Mouse (Mus musculus) kidney, postnatal 14 days (tissue): Measurements from ENCODE around the gene Chrm4.

Source experiments
- DNase-seq: peaks from one replicate; pipeline ENCODE4 v3.0.0; 2022; ENCODE audit warnings: mixed read lengths

Chrm4 gene

DNA sequence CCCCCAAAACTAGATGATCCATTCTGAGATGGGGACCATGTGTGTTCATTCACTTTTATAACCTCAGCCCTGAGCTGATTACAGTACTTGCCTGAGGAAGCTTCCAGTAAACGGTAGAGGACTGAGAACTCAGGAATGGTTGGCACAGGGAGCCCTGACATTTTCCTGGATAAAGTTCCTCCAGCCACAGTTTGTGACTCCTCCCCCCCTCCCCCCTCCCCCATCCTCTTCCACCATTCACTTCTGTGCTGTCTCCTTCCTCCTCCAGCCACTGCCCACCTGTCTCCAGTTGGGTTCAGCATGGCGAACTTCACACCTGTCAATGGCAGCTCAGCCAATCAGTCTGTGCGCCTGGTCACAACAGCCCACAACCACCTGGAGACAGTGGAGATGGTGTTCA, at the start of gene Chrm4:
Gene Chrm4 (plus strand): TSS at position 301 of the 400 bp plus-strand sequence.
- no peak for DNase-seq

DNA sequence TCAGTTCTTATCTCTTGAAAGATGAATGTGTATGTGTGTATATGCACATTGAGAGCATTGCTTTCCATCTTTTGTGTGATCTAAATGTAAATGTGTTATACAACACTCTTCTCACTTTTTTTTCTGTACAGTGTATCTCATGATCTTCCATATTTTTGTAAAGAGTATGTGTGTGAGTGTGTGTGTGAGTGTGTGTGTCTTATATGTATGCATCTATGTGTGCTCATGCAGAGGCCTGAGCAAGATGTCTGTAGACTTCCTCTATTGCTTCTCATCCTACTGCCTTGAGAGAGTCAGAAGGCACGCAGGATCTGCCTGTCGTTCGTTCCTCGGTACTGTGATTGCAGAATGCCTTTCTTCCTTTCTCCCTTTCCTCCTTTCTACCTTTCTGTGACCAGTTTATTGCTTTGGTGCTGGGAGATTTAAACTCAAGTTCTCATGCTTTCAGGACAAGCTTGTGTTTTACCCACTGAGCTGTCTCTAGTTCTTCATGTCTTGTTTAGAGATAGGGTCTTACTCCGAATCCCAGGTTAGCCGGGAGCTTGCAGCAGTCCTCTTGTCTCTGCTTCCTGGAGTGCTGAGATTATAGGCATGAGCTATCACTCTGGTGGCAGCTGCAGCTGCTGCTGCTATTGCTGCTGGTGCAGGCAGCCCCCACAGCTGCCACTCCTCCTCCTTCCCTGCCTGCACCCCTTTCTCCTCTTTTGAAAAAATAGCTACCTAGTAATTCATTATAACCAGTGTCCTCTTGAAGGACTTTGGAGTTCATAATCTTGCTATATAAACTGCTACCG, 48.5 kb upstream of the Chrm4 start:
- DNase-seq: no peak

DNA sequence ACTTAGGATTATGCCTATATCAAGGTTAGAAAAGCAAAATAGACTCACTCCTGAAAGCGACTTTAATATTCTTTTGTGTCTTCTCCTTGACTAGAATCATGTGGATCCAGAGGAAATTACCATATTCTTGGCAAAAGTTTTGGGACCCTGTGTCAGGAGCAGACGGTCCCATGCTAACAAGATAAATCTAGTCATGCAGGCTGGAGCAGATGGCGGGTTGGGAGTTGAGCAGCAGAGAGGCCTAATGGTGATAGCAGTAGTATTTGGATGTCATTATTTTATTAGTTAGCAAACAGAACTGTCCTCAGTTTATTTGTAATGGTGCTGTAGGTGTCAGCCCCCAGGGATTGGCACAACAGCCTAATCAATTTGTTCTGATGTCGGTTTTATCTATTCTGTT, 43.1 kb upstream of the Chrm4 start:
- DNase-seq: no peak

DNA sequence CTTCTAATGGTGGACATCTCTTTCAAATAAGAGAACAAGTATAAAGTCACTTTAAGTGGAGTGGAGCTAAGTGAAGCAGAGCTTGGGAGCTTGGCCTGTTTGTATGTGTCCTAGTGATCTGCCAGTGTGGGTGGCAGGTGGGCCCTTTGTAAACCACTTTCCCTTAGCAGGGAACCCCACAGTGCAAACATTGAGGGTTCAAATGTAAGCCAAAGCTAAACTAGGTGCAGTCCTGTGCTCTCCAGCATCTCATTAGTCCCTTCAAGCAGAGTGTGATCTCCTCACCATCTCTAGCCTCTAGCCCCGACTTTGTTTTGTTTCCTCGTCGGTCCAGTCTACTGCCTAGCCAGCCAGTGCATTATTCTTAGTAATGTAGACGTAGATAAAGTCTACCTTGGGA, 42.4 kb upstream of the Chrm4 start:
- DNase-seq: no peak

DNA sequence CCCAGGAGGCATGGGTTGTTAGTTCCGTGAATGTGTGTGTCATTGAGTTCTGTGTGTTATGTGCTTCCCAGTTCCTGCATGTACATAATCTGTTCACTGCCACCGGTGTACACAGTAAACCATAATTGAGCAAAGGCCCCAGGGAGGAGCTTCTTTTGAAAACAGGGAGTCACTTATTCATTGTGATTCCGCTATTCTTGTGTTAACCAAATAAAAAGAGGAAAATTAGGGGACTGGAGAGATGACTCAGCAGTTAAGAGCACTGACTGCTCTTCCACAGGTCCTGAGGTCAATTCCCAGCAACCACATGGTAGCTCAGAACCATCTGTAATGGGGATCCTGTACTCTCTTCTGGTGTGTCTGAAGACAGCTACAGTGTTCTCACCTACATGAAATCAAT, 32.3 kb upstream of the Chrm4 start:
- DNase-seq: no peak

DNA sequence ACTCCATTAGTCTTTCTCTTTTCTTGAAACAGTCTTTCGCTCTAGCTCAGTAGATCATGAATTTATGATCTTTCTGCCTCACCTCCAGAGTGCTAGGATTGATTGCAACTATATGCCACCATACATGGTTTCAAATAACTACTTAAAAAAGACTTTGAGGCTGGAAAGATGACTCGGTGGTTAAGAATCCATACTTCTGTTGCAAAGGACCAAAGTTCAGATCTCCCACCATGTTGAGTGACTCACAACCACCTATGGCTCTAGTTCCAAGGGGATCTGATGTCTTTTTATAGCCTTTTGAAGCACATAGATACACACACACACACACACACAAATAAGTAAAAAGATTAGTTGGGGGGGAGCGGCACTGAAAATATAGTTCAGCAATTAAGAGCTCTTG, 31.6 kb upstream of the Chrm4 start:
- no peak for DNase-seq

DNA sequence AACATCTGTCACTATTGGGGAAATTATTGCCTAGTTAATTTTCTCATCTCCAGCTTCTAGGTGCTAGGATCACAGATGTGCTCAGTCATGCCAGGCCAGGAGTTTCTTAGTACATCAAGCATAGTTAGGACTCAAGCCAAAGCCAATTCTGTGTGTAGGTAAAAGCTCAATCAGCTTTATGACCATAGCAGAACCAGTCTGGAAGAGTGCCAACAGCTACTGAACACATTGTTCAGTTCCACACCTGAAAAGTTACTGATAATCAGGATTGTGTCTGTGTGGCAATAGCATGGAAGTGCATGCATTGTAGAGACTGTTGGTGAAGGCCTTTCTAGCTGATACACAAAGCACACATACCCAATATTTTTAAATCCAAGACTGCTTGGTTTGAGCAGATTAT, 29.1 kb upstream of the Chrm4 start:
- peak; percentile 13 for DNase-seq

DNA sequence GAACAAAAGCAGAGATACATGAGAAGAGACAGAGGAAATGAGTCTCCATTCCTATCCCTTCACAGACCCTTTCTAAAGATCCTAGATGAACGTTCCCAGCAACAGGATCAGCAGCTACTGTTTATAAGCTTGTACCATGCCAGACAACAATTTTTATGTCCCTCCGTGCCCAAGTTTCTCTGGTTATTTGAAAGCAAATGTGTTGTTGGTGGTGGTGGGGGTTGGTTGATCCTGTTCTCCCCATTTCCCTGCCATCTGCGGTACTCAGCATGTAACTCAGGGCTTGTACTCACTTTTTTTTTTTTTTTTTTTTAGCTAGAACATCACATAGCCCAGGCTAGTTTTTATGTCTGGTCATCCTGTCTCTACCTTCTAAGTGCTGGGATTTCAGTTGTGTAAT, 27.9 kb upstream of the Chrm4 start:
- no peak for DNase-seq

DNA sequence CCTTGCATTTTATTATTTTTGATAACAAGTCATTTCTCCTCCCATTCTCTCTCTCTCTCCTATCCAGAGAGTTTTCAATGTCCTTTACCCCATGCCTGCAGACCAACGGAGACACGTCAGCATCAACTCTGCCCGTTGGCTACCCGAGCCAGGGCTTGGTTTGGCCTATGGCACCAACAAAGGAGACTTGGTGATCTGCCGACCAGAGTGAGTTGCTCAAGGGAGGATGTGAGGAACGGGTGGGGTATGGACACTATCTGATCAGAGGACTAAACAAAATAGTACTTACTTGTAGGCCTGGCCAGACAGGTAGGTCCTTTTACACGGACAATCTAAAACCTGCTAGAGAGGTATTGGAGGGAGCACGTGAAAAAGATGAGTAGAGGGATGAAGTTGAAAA, 26.6 kb upstream of the Chrm4 start:
- no peak for DNase-seq

DNA sequence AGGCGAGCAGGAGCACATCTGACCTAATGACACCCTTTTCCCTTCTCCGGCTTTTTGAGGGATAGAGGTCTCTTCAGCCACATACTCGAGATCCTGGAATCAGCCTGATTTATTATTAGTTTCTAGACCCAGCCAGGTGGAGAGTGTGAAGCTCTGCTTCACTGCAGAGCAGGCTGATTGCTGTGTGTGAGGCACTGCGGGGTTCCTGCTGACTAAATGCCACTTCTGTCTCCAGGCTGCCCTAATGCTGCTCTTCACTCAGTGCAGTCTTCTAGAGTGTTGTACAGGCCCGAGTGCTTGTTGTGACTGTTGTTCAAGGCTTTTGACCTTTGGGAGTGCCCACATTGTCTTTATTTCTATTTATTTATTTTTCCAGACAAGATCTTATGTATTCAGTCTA, 24.7 kb upstream of the Chrm4 start:
- no peak for DNase-seq

DNA sequence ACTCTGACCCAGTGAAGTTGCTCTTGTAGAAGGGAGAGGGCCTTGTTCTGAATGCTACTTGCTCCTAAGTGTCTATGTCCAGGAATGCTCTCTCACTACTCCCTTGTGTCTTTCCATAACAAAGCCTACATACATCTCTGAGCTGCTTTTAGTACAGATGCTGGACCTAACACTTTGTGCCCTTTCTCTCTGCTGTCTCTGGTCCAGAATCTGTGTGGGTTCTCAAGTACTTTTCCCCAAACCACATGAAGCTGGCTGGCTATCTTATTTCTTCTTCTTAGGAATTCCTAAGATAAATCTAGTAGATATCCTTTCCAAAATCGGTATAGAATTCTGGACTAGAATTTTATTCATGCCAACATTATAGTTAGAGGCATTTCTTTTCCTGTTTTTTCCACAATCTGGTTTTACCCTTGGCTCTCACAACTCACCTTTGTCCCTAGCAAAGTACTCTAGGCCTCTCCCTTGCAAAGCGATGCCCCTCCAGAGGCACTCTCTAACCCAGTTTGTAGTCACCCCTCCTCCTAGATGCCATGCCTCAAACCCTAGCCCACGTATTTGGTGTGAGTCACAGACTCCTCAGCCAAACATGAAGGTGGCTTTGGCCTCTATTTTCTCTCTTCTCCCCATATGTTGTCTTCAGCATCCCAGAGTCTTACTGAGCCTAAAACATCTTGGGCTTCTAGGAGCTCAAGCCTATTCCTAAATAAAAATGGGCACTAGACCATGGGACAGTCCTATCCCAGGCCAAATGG, 23.7 kb upstream of the Chrm4 start:
- DNase-seq: no peak

DNA sequence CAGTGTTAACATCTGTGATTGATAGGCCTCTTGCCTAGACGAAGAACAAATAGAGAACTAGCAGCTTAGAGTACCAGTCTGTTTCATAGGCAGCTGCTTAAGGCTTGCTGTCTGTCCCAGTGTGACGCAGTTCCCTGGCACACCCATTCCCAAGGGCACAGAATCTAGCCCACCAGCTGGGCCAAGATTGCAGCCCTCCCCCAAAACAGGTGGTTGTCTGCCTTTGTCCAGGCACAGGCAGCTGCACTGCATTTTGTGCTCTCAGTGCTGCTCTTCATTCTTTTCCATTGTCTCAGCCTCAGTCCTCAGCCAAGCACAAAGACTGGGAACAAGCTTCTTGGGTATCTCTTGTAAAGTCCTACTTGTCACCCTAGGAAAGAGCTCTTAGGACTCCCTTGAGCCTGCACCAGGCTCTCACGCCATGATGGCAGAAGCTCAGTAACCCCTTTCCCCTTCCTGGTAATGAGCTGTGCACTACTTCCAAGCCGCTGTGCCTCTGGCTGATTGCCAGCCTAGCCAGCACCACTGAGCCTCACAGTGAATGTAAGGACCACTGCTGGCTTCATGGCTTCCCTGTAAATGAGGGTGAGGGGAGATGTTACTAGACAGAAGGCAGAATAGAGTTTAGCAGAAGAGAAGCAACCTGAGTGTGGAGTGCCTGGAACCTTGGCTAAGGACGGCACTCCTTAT, 22.3 kb upstream of the Chrm4 start:
- no peak for DNase-seq

DNA sequence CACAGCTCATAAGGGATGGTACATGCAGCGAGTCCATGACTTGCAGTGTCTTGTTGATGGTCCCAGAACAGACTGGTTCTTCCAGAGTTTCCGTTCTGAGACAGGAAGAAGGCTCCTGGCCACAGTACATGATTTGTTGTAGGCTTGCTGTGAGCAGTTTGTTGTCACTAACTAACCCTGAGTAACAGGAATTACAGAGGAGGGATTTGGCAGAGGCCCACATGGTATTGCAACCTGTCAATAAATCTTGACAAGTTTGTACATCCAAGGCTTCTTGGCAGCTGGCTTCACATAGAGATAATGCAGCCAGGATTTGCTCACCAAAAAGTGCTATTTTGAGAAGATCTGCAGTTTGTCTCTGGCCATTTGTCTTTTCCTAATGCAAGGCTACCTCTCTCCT, 20.9 kb upstream of the Chrm4 start:
- DNase-seq: no peak

DNA sequence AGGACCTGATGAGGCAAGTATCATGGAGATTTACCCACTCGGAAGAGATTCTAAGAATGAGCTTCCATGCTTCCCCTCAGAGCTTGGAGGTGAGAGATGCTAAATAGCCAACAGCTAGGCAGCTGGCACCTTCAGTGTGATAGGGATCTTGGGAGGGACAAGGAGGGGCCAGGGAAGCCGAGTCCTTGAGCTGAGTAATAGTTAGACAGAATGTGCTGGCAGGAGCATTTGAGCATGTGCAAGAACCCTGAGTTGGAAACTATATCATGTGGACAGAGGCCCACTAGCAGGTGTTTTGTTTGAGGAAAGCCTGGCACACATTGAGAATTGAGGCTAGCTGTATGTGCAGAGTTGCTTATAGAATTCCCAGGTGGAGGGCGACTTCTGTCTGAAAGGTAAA, 14.4 kb upstream of the Chrm4 start:
- no peak for DNase-seq

DNA sequence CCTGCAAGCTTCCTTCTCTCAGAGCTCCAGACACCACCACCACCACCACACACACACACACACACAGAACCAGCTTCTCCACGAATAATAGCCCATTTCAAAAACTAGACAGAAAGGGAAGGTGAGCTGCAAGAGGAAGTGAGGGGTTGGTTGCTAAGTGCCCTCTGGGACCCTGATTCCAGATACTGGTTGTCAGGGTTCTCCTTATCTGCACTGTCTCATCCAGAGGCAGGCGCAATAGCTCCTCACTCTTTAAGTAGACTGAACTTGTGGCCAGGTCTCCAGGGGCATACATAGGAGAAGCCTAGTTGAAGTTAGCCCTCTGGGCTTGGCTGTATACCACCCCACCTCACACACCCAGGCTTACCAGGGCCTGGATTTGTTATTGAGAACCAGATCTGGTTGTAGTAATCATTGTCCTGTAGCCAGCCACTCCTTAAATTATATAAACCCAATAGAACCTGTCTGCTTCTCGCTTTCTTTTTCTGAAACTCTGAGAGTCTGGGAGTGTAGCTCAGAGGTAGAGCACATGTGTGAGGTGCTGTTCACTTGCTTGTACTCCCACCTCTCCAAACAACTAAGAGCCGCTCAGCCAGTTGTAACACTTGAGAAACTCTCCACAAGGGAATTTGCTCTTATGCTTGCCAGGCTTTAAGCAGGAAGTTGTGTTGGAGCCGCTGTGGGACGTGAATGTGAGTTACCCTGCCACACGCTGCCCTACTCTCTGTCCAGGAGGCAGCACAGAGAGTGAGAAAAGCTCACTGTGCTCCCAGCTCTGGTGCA, 13.5 kb upstream of the Chrm4 start:
- DNase-seq: no peak

DNA sequence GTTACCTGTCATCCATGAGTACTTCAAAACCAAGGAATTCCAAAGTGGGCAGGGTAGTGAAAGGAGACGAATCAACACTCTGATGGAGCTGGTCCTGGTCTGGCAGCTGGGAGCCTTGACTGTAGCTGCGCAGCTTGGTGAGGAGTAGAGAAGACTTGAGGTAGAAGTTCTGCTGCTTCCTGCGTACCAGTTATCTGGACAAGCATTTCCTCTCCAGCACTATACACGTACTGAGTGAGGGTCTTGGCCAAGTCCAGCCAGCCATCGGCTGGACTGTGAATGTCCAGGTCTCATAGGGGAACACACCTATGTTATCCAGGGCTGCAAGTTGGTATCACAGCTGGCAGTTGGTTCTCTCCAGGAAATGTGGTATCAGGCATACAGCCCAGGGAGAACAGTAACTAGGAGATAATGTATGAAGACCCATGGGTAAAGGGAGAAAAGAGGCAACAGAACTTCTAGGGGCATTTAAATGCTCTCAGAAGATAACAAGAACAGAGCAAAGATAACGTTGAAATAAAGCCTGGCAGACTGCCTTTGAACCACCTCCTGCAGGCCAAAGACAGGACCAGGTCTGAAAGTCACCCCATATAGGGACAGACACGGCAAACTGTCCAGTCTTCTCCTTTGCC, 10.6 kb upstream of the Chrm4 start:
- no peak for DNase-seq

DNA sequence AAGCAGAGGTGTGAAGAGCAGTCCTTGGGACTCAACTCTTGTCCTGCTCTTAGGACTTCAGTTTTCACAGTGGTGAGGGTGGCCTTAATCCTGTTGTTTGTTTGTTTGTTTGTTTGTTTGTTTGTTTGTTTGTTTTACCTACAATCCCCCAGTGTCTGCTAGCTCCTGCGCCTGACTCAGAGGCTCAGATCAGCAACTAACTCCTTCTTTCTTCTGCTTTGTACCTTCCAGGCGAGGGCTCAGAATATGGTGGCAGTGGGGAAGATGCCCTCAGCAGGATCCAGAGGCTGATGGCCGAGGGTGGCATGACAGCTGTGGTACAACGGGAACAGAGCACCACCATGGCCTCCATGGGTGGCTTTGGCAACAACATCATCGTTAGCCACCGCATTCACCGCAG, 10.0 kb upstream of the Chrm4 start:
- no peak for DNase-seq

DNA sequence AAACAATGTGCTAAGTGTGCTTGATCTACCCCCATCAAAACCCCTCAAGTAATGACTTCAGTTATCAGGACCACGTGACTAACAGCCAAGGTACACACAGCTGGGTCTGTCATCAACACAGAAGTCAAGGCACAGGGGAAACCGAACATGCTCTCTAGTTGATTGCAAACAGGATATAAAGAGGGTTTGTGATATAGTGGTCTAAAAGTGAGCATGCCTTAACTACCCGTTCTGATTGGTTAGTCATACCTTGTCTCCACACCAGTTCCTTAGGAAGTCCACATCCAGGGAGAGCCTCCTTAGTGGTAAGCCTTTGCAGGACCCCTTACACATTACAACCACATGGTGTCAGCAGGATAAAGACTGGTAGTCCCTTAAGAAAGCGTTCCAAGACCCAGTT, 6.9 kb upstream of the Chrm4 start:
- no peak for DNase-seq

DNA sequence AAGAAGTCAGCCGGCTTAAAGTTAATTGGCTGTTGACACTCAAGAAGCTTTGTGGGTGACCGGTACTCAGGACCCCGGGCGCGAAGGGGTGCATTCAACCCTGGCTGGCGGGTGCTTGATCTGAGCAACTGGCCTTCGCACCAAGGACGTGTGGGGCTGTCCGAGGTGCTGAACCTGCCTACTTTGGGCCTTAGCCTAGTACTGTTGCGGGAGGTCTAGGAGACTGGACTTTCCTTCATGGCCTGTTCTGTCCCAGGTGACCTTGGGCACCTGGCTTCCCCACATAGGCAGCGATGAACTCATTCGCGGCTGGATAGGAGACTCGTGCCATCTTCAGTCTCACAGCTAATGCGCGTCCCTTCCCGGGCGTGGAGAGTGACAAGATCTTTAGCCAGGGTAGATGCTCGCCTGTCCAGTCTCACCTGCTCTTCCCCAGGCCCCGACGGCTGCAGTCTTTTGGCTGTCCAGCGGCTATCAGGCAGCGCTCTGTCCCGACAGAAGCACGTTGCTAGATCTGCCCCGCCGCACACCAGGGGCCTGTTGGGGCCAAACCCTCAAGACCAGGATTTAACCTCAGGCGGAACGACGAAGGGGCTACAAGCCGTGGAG, 5.8 kb upstream of the Chrm4 start:
- peak; percentile 86 for DNase-seq

DNA sequence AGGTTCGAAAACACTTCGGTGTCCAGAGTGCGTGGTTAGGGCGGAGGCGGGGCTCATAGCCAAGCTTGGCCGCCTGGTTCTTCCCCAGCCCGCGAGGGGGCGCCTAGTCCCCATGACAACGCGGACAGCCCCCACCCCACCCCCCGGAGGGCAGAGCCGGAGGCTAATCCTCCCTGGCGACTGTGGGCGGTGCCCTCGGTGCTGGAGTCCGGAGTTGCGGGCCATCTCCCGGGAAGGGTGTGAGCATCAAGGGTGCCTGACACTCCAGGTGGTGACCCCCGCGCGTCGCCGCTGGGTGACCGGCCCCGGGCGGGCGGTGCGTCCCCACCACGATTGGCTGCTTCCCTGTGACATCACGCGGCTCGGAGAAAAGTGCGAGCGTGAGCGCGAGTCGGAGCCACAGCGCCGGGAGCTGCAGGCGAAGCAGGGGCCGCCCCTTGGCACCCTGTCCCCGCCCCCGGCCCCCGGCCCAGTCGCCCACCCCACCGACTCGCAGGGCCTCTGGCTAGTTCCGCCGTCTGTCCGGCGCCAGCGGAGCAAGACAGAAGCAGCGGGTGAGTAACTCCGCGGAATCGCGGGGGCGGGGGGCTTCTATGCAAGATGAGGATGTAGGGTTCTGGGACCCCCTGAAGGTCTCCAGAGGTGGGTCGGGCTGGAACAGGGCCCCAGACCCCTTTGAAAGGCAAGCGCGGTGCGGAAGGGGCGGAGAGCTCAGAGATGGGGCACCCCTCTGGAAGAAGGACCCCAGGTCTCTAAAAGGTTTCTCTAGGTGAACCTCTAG, 5.1 kb upstream of the Chrm4 start:
- DNase-seq: peak; percentile 73
